Mouse (Mus musculus) fat pad, adult 2 months (tissue): ENCODE measurements around the gene Gm10477.
"Not testable (repeated sequence)": the region's sequence is repeated elsewhere in the genome, so short reads cannot be mapped to it uniquely, and the experiment has no call there.

Source experiments
- DNase-seq: peaks from one replicate; pipeline ENCODE4 v3.0.0-alpha.2; 2011; ENCODE audit warnings: low read depth, low spot score; ENCODE audit errors: extremely low read depth

Gm10477 gene

DNA sequence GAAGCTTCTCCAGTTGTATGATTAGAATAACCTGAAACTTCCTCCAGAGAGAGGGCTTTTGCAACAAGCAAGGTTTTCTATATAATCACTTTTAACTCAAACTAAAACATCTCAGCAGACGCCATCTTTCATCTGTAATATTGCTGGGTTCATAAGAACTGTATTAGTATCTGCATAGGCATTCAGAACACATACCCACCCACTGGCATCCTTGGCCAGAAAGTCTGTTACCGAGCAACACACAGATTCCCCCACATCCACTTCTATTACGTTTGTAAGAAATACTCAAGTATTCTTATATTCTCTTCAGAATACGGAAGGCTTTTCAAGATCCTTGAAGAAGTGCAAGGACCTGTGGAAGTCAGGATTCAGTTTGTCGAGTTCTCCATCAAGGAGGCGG lies at the start of gene Gm10477:
TSS of gene Gm10477 (plus strand) at position 301 of the 400 bp plus-strand sequence.
- DNase-seq, result not testable (repeated sequence)

- DNase-seq, result no peak
Measured at GRCm38 (mm10) chrX:56477553-56477952, 47.0 kb upstream of the Gm10477 start.

- DNase-seq, result no peak
Measured at GRCm38 (mm10) chrX:56481906-56482305, 42.6 kb upstream of the Gm10477 start.

DNA sequence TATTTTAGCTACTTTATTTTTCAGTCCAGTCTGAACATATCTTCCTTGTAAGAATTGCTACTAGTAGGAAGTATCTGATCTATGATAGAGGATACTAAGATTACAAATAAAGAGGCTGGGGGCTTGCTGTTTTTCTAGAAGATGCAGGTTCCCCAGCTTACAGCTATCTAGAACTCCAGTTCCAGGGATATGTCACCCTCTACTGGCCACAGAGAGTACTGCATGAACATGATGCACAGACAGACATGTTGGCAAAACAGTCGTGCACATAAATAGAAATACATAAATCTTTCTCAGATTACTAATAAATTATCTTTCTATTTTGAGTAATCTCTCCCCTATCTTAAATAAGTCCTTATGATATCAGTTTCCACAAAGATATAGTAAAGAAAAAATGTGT lies 34.8 kb upstream of the Gm10477 start:
- DNase-seq, result no peak

DNA sequence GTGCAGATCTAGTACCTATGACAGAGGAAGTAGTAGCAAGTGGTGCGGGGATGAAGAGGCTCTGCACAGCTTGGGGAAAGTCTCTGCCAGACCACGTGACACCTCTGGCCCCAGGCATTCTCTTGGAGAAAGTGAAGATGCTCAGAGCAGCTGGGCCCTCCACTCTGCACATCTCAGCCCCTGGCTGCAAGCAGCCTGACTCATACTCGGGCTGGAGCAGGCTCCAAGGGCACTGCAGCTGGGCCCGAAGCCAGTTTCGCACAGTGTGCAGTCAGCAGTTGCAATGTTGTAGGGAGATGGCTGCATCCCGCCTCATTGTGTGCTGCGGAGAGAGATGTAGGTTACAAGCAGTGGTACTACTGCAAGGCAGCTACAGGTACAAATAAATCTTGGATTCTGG lies 27.3 kb upstream of the Gm10477 start:
- no peak for DNase-seq

DNA sequence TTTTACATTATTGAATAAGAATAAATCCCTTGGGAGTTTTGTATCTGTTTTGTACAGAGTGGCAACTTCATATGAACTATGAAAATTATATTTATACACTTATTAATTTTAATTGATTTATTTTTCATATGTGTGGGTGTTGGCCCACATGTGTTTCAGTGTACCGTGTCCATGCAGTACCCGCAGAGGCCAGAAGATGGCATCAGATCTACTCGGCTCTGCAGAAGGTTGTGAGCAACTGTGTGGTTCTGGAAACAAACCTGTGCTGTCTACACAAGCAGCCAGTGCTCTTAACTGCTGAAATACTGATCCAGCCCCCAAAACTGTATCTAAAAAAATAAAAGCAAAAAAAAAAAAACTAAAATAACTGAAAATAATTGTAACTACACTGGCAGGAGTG lies 6.7 kb downstream of the Gm10477 start:
- DNase-seq, result no peak

DNA sequence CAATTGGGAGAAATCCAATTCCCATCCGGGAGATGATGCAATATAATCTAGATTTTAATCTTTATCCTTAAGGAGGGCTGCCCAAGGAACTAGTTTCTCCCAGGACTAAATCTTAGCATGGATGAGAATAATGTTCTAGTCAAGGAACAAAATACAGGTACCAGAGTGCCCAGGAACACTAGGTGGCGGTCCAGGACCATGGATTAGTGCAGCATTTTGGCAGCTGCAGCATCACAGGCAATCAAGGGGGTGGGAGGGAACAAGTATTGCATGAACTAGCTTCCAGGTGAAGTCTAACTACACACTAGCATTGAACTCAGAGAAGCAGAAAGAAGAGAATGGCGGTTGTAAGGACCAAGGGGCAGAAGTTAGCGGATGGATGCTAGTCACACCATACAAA lies 12.6 kb downstream of the Gm10477 start:
- DNase-seq, result no peak

DNA sequence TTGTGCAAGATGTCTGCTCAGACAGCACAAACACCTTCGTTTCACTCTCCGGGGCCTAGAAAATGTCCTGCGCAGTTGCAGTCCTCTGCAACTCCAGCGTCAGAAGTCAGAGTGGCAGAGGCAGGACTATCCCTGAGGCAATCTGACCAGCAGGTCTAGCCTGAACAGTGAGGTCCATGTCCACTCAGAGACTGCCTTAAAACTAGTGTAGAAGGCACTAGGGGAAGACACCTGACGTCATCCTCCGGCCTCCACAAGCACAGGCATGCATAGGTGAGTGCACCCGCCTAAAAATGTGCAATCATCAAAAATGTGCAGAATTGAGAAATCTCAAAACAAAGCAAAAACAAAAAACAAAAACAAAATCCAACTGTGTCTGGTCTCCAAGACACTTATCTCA lies 25.0 kb downstream of the Gm10477 start, which contains the start of gene Gm648:
TSS of gene Gm648 (minus strand) at position 101 of the 400 bp plus-strand sequence.
- DNase-seq, result no peak

- DNase-seq, result no peak
Measured at GRCm38 (mm10) chrX:56553584-56553983, 29.0 kb downstream of the Gm10477 start.

GRCm38 (mm10) chrX:56572465-56572864 lies 47.9 kb downstream of the Gm10477 start:
- DNase-seq, result no peak
